Mouse (Mus musculus) common myeloid progenitor, adult 5-6 weeks (primary cell): ENCODE results near the gene Tec. TPM values are rescaled to one million over a fixed set of nuclear protein-coding genes. Genes with fewer than 3 reads are reported as not detected.
A peak's percentile ranks its signal among the peaks of the same experiment; 100 is the strongest.

Experiments used
- ATAC-seq: replicated peaks from 2 replicates; pipeline ENCODE4 v1.8.0; 2016; ENCODE audit warnings: low read depth, mild to moderate bottlenecking, moderate TSS enrichment, inconsistent platforms; ENCODE audit not compliant: poor library complexity, severe bottlenecking
- total RNA-seq: library from RNA; stranded (forward); fragments of 200-1000, 187-1606 nt; gene quantifications from 2 replicates; pipeline ENCODE4 v1.2.3, GENCODE M21; 2017

Gene Tec
- total RNA-seq, 1 experiment from 2014 or later, result 47.5 TPM

- no peak for ATAC-seq
Observed at GRCm38 (mm10) chr5:72856255-72856878, 11.9 kb downstream of the Tec start.

- no peak for ATAC-seq
Observed at GRCm38 (mm10) chr5:72855685-72856124, 12.6 kb downstream of the Tec start.

- ATAC-seq, result 0 out of 2 replicates have a peak, but pooled peaks have one; percentile 14
Observed at GRCm38 (mm10) chr5:72854141-72854990, 13.9 kb downstream of the Tec start.

GRCm38 (mm10) chr5:72853365-72853764 is 14.9 kb downstream of the Tec start:
- ATAC-seq, result no peak

GRCm38 (mm10) chr5:72852301-72852995 is 15.8 kb downstream of the Tec start:
- no peak for ATAC-seq

- peak; percentile 77 for ATAC-seq
Observed at GRCm38 (mm10) chr5:72851674-72852098, 16.6 kb downstream of the Tec start.

- ATAC-seq, result no peak
Observed at GRCm38 (mm10) chr5:72850926-72851673, 17.2 kb downstream of the Tec start.

- 0 out of 2 replicates have a peak, but pooled peaks have one; percentile 17 for ATAC-seq
Observed at GRCm38 (mm10) chr5:72848889-72849435, 19.3 kb downstream of the Tec start.

GRCm38 (mm10) chr5:72846712-72847111 is 21.6 kb downstream of the Tec start:
- no peak for ATAC-seq

GRCm38 (mm10) chr5:72845928-72846630 is 22.2 kb downstream of the Tec start:
- no peak for ATAC-seq

GRCm38 (mm10) chr5:72844776-72845495 is 23.3 kb downstream of the Tec start:
- no peak for ATAC-seq

- peak; percentile 37 for ATAC-seq
Observed at GRCm38 (mm10) chr5:72844294-72844693, 24.0 kb downstream of the Tec start.

GRCm38 (mm10) chr5:72839655-72840054 is 28.6 kb downstream of the Tec start:
- no peak for ATAC-seq

GRCm38 (mm10) chr5:72838976-72839375 is 29.3 kb downstream of the Tec start:
- ATAC-seq, result no peak

GRCm38 (mm10) chr5:72835656-72836055 is 32.6 kb downstream of the Tec start:
- no peak for ATAC-seq

GRCm38 (mm10) chr5:72832904-72833765 is 35.1 kb downstream of the Tec start:
- peak; percentile 49 for ATAC-seq

- no peak for ATAC-seq
Observed at GRCm38 (mm10) chr5:72832191-72832590, 36.1 kb downstream of the Tec start.
